Mouse (Mus musculus) forebrain, embryonic 12.5 days (tissue): Measurements from ENCODE around the gene Kmt2a. TPM values are rescaled to one million over a fixed set of nuclear protein-coding genes. Genes with fewer than 3 reads are reported as not detected.

Experiments
- ATAC-seq: fragments of 200-750 bp; cut with Nextera tagmentation; 2 replicates; pipeline ENCODE4 v1.8.0; 2017; ENCODE audit warnings: moderate TSS enrichment; ENCODE audit not compliant: low FRiP score
- H3K27ac ChIP-seq: fragments of 300-500 bp; sonication (generic); 2 replicates; pipeline ENCODE4 v1.5.1; 2016; ENCODE audit warnings: mild to moderate bottlenecking
- H3K27me3 ChIP-seq: fragments of 300-500 bp; sonication (generic); 2 replicates; pipeline ENCODE4 v1.6.1; 2016; ENCODE audit warnings: mild to moderate bottlenecking
- H3K36me3 ChIP-seq: fragments of 300-500 bp; sonication (generic); replicated peaks from 2 replicates; pipeline ENCODE4 v1.6.1; 2016; ENCODE audit warnings: mild to moderate bottlenecking
- H3K4me1 ChIP-seq: fragments of 300-500 bp; sonication (generic); 2 replicates; pipeline ENCODE4 v1.6.1; 2016
- H3K4me2 ChIP-seq: fragments of 300-500 bp; sonication (generic); 2 replicates; pipeline ENCODE4 v1.6.1; 2016; ENCODE audit warnings: mild to moderate bottlenecking, moderate library complexity
- H3K4me3 ChIP-seq: fragments of 300-500 bp; sonication (generic); replicated peaks from 2 replicates; pipeline ENCODE4 v1.5.1; 2016; ENCODE audit warnings: mild to moderate bottlenecking
- H3K9ac ChIP-seq: fragments of 300-500 bp; sonication (generic); 2 replicates; pipeline ENCODE4 v1.6.1; 2016; ENCODE audit warnings: mild to moderate bottlenecking
- H3K9me3 ChIP-seq: fragments of 300-500 bp; sonication (generic); 2 replicates; pipeline ENCODE4 v1.6.1; 2016
- WGBS: fragments of 180-500 bp; shearing (Covaris S2); methylation state at CpG from one replicate; pipeline ENCODE4 v1.1.7; 2016; 5-methylcytosine and 5-hydroxymethylcytosine counted together
- polyA plus RNA-seq: library from polyadenylated mRNA; unstranded; fragments of >200 nt; fragmentation: Nextera tagmentation; extraction: Ambion mirVana; gene quantifications from 2 replicates; pipeline ENCODE4 v1.2.1, GENCODE M21; 2016

The Kmt2a gene
- polyA plus RNA-seq, 1 experiment from 2014 or later, result 28.3 TPM

- Histone ChIP-seq H3K36me3 (no peaks in the 10 kb centered on the region), H3K9me3 (no peaks in the 10 kb centered on the region), H3K4me2 (peak within 1 kb of the TSS; percentile 80), H3K27me3 (no peaks in the 10 kb centered on the region), H3K4me3 (peak within 1 kb of the TSS; percentile 100), H3K9ac (peak within 1 kb of the TSS; percentile 94), H3K4me1 (peaks cover 20% of the 10 kb centered on the region), H3K27ac (peak within 1 kb of the TSS; percentile 98)
- peak; percentile 92 for ATAC-seq
- under 1% methylated on average over 68 of the region's 82 CpGs for WGBS
Observed at GRCm38 (mm10) chr9:44767101-44768028, 113.7 kb downstream of the Kmt2a start, which contains the start of the genes Arcn1 and Ift46. Gene Arcn1 (minus strand): TSS chr9:44767845. Gene Ift46 (plus strand): TSS chr9:44767908.

- Histone ChIP-seq H3K27me3 (no peaks in the 10 kb centered on the region), H3K27ac (no peak overlapping the region), H3K36me3 (peaks cover 31% of the 10 kb centered on the region), H3K9ac (no peak overlapping the region), H3K4me1 (peaks cover 8% of the 10 kb centered on the region), H3K4me3 (no peak overlapping the region), H3K4me2 (no peak overlapping the region), H3K9me3 (no peaks in the 10 kb centered on the region)
- 88% methylated on average over 2 of the region's 2 CpGs for WGBS
- no peak for ATAC-seq
Observed at GRCm38 (mm10) chr9:44760873-44761272, 120.2 kb downstream of the Kmt2a start.

Other genes starting within 250 kb of the Kmt2a start
- gene Treh, start 208.1 kb downstream of the Kmt2a start, polyA plus RNA-seq, result not detected in 2 replicates
- gene Phldb1, start 146.1 kb downstream of the Kmt2a start, polyA plus RNA-seq, result 57.5 and 67.3 TPM in 2 replicates
- 167 and 170 TPM in 2 replicates for gene Arcn1, start 113.5 kb downstream of the Kmt2a start, polyA plus RNA-seq
- gene Ift46, start 113.4 kb downstream of the Kmt2a start, polyA plus RNA-seq, result 124 and 130 TPM in 2 replicates
- gene Tmem25, start 82.0 kb downstream of the Kmt2a start, polyA plus RNA-seq, result 3.6 and 4.4 TPM in 2 replicates
- 0.31 and 0.82 TPM in 2 replicates for gene Ttc36, start 78.2 kb downstream of the Kmt2a start, polyA plus RNA-seq
- gene Atp5l, start 39.4 kb upstream of the Kmt2a start, polyA plus RNA-seq, result 524 and 567 TPM in 2 replicates
- 33.2 and 33.4 TPM in 2 replicates for gene Ube4a, start 84.3 kb upstream of the Kmt2a start, polyA plus RNA-seq
- 0.19 TPM in 1 of 2 replicates, not detected in the other for gene Cd3g, start 99.1 kb upstream of the Kmt2a start, polyA plus RNA-seq
- not detected in 2 replicates for gene Cd3d, start 100.5 kb upstream of the Kmt2a start, polyA plus RNA-seq
- gene Cd3e, start 128.3 kb upstream of the Kmt2a start, polyA plus RNA-seq, result not detected in 2 replicates
- gene Mpzl2, start 158.5 kb upstream of the Kmt2a start, polyA plus RNA-seq, result 1.2 and 1.5 TPM in 2 replicates
- gene Mpzl3, start 173.9 kb upstream of the Kmt2a start, polyA plus RNA-seq, result 1.7 and 2.4 TPM in 2 replicates
- 0.15 TPM in 1 of 2 replicates, not detected in the other for gene Jaml, start 197.9 kb upstream of the Kmt2a start, polyA plus RNA-seq
- gene Scn2b, start 236.5 kb upstream of the Kmt2a start, polyA plus RNA-seq, result 3.0 and 3.1 TPM in 2 replicates